Mouse (Mus musculus) monocyte, adult 59 days (primary cell): Measurements from ENCODE around the gene Olfr728. TPM values are rescaled to one million over a fixed set of nuclear protein-coding genes. Genes with fewer than 3 reads are reported as not detected.

Source experiments
- total RNA-seq, 2 experiments: library from RNA; stranded (reverse); gene quantifications; one replicate each; pipeline ENCODE4 v1.2.4; 2023

The Olfr728 gene
- total RNA-seq: not detected

DNA sequence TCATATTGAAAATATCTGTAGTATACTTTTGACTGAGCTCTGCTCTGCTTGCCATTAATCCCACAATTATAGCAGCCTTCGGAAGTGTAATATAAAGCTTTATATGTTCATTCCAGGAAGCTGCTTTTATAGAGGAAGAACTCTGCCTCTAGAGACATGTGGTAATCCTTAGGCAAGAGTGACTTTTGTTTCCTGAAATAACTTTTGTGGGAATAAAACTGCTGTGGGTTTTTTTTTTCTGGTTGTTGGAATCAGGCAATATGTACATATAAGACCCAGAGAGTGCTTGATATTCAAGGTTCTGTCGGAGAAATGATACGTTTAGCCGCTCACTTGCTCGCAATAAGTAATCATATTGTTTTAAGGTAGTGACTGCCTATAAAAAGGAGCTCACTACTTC, at the start of gene Olfr728:
Gene Olfr728 (minus strand): TSS at position 101 of the 400 bp plus-strand sequence.

DNA sequence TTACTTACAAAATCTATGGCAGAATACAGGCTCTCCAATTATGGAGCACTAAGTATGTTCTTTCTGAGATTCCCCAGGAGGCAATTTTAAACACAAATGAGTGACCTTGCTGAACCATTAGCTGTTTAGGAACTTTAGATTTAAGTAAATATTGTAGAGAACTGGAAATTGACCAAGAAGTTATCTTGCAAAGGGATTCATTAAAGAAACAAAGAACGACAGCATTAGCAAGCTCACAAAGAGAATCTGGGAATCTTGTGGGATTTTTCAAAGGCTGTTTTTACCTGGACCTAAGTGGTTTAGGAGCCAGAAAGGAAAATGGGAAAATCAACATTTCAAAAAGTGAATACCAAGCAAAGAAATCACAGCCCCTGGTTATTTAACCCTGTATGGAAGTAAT, 45.6 kb upstream of the Olfr728 start, which contains the start of gene Olfr730:
Gene Olfr730 (minus strand): TSS at position 101 of the 400 bp plus-strand sequence.

DNA sequence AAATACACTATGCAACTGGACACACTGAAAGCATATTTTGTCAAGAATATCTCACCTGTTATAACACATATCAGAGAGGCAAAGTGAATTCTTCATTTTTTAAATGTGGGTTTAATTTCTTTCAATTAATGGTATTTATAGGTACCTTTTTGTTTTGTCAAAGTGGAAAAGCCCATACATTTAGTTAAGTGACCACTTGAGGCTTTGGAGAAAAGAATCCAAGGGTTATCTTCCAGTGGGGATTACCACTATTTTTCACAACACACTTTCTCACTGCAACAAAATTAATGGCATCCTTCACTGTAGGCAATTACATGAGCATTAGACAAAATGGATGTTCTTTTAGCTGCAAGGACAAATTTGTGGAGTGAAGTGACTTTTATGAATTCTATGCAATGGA, 10.3 kb upstream of the Olfr728 start, which contains the start of gene Olfr729:
Gene Olfr729 (minus strand): TSS at position 101 of the 400 bp plus-strand sequence.

DNA sequence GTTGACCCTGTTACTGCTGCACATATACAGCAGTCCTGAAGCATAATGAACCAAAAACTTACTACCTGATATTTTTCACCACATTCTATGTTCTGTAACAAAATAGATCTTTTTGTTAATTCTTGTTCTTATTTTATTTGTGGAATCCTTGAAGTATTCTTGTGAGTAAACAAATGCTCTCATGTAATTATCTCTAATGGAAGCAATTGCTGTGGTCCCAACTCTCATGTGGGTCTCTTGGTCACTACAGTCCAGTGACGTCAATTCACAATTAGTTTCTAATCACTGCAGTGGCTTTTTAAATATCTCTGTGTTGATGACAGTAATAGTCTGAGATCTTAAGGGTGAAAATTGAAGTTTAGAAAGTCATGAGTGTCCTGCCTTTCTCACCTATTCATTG, 19.6 kb downstream of the Olfr728 start, which contains the start of gene Olfr727:
Gene Olfr727 (plus strand): TSS at position 301 of the 400 bp plus-strand sequence.

DNA sequence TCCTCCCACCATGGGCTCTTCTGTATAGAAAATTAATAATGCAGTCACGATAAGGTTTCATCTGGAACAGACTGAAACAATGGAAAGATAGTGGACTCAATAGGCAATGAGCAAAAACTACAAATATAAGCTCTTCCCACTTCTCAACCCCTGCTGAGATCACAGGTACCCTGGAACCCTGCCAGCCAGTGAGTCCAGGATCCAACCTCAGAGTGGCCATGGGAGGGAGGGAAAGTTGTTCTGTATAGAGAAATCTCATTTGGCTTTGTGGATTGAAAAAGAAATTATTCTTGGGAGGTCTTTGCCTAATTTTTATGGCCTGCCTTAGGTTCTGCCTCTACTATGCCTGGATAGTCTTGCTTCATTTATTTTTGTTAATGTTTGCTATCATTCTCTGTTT, 51.6 kb downstream of the Olfr728 start, which contains the start of gene Olfr726:
Gene Olfr726 (minus strand): TSS at position 101 of the 400 bp plus-strand sequence.

Other genes starting within 250 kb of the Olfr728 start
- not detected for gene Olfr722, start 240.7 kb downstream of the Olfr728 start, total RNA-seq
- not detected for gene Olfr723, start 210.9 kb downstream of the Olfr728 start, total RNA-seq
- gene Olfr724, start 179.4 kb downstream of the Olfr728 start, total RNA-seq: not detected
- gene Olfr725, start 102.3 kb downstream of the Olfr728 start, total RNA-seq: not detected
- gene Olfr726, start 51.7 kb downstream of the Olfr728 start, total RNA-seq: not detected
- gene Olfr727, start 19.5 kb downstream of the Olfr728 start, total RNA-seq: not detected
- not detected for gene Olfr729, start 10.2 kb upstream of the Olfr728 start, total RNA-seq
- gene Olfr730, start 45.5 kb upstream of the Olfr728 start, total RNA-seq: not detected
- not detected for gene Olfr731, start 99.2 kb upstream of the Olfr728 start, total RNA-seq
- not detected for gene Olfr732, start 141.5 kb upstream of the Olfr728 start, total RNA-seq
- not detected for gene Olfr733, start 158.8 kb upstream of the Olfr728 start, total RNA-seq
- gene Olfr734, start 184.1 kb upstream of the Olfr728 start, total RNA-seq: not detected
- not detected for gene Olfr735, start 206.2 kb upstream of the Olfr728 start, total RNA-seq
- gene Tlr11, start 215.2 kb upstream of the Olfr728 start, total RNA-seq: 1 to 10 TPM; 5.0 to 5.4 TPM
- not detected for gene Olfr736, start 238.5 kb upstream of the Olfr728 start, total RNA-seq